Mouse (Mus musculus): Measurements from ENCODE around the gene Gc.

GRCm38 (mm10) chr5:89370140-89370539 lies 87.6 kb downstream of the Gc start:
- TF ChIP-seq POLR2A (IDR thresholded peaks at IDR 0.05; ENCODE audit: low read depth, low read length): no peak
- no peak for TF ChIP-seq CTCF (IDR thresholded peaks at IDR 0.05; ENCODE audit: borderline replicate concordance, insufficient read depth, low read length)
